Mouse (Mus musculus) urinary bladder, adult 18-20 months (tissue): ENCODE data around the gene Hs6st1.

Experiments used
- DNase-seq, 2 experiments: peaks; one replicate each; pipeline ENCODE4 v3.0.0; 2022; ENCODE audit warnings: low spot score in 2 of 2, mixed read lengths in 2 of 2

Gene Hs6st1

DNA sequence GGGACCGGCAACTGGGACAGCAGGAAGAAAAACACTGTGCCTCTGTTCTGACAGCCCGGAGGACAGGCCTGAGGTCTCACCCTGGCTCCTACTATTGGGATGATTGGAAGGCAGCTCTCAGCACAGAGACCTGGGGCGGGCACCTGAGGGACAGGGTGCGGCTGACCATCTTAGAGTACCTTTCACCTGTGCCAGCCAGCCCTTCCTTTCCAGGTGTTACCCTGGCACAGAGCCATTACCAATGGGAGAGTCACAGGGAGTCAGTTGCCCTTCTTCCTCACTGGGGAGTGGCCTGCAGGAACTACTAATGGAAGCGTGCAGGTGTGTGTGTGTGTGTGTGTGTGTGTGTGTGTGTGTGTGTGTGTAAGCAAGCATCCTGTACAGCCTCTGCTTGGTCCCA, 15.4 kb downstream of the Hs6st1 start:
- peak in 1 of 2 experiments; percentile 43 for DNase-seq

DNA sequence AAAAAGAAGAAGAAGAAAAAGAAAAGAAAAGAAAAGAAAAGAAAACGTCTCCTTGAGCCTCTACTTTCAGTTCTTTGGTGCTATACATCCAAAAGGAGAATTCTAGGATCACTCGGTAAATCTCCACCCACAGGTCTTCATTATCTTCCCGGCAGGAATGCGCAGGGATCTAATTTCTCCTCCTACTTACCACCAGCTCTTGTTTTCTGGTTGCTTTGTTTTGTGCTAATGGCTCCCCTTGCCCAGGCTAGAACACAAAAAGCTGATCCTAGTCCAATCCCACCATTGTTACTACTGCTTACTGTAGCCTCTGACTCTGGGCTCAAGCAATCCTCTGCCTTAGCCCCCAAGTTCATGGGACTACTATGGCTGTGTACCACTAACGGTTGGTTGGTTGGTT, 16.9 kb downstream of the Hs6st1 start:
- no peak for DNase-seq

DNA sequence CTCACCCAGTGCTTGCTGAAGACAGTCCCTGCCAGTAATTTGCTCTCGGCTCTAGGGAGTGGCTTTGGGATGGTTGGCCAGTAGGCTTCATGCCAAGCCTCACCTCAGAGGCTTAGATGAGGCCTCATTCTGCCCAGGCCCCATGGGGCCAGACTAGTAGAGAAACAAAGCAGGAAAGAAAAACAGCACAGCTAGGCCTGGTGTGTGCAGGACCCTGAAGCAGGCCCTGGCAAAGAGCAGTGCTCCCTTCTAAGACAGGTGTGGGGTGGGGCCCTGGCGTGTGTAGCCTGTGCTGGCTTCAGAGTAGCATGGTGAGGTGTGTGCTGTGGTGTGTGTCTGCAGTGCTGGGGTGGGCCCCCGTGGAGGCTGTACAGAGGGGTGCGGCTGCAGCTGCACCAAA, 20.2 kb downstream of the Hs6st1 start:
- DNase-seq, result no peak

DNA sequence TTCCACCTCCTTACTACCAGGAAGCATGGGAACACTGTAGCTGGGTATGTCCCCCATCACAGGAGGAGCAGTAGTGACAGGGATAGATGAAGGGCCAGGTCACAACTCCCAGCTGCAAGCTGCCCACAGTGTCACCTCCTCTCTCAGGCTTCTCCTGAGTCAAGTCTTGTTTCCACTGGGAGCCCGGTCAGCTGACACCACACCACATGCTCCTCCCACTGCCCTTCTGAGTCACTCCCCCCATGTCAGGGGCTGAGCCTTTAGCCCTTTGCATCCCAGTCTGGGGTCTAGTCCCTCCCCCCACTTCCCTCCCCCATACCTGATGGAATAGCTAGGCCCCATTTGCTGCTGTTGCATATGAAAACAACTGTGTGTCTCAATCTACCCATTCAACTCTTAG, 21.3 kb downstream of the Hs6st1 start:
- no peak for DNase-seq

DNA sequence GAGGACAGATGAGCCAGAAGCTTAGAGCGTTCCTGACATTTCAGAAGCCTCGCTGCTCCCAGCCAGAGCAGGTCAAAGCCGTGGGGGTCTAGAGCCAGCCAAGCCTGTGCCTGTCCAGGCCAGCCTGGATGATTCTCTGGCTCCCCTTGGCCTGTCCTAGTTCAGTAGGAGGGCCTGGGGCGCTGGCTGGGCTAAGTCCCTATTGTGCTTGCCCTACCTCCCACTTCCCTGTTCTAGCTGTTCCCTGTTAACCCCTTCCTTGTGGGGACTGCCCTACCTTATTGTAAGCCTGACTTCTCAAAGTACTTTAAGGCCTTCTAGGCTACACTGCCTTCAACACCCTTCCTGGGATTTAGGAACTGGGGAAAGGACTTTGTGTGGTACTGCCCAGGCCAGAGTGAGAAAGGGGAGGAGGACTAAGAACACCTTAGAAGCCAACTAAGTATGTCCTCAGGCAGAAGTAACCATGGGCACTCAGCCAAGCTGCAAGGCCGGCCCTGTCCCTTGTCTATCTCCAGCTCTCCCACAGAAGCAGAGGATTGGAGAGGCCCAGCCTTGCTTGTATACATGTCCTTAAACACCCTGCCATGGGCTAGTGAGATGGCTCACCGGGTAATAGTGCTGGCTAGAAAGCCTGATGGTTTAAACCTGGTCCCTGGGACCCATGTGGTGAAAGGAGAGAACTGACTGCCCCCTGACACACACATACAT, 22.0 kb downstream of the Hs6st1 start:
- no peak for DNase-seq

DNA sequence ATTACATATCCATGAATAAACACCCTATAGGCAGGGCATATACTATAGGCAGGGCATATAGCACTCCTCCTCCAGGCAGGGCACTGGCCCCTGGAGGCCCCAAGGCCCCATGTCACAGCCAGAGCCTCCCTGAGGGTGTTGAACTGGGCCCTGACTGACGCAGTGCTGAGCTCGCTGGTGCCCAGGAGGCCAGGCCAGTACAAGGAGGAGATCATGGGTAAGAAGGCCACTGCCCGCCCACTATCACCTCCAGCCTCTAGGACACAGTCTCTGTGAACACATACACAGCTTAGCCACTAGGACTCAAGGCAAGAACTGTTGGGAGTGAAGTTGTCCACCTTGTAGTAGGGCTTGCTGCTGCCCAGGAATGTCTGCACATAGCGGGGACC, 22.5 kb downstream of the Hs6st1 start:
- DNase-seq, result no peak

DNA sequence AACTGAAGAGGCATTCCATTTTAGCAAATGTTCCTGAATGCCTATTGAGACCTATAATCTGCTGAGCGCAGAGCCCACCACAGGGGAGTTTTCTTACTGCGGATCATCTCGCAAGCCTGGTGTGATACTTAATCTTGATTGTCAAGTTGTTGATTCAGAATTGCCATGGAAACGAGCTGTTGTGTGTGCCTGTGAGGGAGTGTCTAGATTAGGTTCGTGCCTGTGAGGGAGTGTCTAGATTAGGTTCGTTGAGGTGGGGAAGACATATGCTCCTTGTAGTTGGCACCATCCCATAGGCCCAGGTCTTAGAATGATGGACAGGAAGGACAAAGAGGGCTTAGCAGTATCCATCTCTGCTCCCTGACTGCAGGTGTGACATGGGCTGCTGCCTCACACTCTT, 23.0 kb downstream of the Hs6st1 start:
- DNase-seq, result no peak

DNA sequence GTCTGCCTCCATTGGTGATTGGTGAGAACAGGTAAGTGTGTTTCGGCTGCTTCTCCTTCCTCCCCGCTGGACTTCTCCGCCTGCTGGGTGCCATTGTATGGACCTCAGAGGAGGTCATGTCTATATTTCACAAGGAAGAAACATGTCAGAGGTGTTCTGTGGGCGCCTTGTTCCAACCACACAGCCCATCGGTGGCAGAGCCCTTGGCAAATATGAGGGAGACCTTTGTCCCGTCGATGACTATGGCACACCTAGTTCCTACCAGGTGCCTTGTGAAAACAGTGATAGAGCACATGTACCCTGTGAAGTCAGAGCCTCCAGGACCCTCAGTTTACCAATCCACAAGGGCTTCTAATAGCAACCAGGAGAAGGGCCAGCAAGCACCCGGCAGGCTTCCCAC, 25.5 kb downstream of the Hs6st1 start:
- no peak for DNase-seq

DNA sequence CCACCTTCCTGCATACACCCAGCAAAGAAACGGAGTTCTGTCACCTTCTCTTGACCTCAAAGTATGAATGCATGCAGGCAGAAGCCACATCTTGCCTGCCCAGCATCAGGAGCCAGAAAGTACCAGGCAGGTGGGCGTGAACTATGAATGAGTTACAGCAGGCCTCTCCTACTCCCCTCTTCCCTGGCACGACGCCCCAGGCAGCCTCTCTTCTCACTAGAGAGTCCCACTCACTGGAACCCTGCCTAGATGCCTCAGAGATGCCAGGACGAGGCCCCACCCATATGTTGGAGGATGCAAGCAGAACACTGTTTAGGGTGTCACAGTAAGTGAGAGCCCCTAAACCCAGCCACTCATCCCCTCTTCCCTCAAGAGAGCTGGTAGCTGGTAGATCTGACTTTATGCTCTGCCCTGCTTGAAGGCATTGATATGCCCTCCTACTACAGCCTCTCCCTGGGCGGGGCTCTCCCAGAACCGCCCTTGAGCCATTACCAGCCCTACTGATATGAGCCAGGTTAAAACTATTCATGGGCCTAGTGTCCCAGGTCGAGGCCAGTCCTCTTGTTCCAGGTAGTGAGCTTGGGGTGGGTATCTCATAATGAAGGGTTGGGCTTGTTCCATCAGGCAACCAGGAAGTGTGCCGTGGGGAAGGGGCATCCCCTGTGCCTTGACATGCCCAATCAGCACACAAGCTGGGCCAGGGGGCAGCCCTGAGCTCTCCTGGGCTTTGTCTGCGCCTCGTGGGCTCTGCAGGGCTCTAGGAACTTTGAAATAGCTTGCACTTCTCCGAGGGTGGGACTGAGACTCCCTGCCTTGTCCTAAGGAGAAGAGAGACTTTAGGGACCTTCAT, 27.4 kb downstream of the Hs6st1 start:
- DNase-seq, result no peak

DNA sequence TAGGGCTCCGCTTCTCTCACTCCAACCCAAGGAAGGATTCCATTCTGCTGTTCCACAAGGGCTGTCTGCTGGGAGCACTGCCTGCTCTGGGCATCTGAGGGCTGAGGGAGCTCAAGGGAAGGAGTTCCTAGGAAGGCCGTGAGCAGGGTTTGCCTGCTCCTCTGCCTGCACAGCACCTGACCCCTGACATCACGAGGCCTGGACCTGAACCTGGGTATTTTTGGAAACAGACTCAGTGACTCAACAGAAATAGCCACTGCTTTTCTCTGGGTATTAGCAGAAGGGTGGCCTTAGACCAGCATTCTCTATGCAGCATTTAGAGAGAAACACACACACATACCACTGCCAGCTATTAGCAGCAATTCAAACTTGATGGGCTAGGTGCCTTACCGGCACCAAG, 30.2 kb downstream of the Hs6st1 start:
- DNase-seq, result no peak

DNA sequence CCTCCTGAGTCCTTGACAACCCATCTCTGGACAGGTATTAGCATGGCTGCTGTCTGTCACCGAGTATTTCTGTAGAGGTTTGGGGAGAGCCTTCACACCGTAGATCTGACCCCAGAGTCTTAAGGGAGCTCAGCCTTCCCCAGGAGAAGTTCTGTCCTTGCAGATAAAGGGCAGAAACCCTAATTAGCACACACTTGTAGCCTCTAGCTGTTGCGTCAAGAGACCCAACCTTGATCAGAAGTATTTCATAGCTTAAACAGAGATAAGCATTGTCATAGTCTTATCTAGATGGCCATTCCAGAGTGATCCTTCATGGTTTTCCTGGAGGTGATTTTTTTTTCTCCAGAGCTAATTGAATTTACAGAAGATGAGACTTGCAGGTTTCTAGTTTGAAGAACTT, 32.2 kb downstream of the Hs6st1 start:
- DNase-seq, result no peak

DNA sequence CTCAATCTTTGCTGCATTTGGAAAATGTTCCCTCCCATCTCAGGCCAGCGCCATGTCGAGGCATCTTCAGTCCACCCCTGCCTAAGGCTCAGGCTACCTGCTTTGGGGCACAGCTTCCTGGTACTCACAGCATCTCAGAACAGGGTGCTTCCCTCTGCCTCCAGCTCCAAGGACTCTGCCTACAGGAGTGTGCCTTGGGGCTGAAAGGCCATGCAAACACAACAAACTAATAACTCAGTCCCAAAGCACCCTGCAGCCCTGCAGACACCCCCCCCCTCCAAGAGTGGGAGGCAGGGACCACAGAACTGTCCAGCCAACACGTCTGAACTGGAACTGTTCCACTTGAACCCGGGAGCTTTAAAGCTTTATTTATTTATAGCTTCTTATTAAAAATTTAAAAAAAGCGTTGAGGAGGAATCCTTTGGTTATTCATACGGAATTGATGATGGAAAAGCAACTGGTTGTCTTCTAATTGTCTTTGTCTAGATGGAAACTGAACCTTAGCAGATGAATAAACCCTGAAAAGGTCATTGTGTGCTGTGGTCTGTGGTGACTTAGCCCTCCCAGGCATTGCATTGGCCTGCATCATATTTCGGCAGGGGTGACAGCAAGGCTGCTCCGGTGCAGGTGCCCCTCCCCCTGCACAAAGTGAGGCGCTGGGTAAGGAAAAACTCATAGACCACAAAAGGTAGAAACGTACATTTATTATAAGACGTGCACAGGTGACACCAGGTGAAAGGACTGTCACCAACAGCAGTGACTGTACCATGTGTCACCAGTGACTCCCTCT, 37.9 kb downstream of the Hs6st1 start:
- no peak for DNase-seq

DNA sequence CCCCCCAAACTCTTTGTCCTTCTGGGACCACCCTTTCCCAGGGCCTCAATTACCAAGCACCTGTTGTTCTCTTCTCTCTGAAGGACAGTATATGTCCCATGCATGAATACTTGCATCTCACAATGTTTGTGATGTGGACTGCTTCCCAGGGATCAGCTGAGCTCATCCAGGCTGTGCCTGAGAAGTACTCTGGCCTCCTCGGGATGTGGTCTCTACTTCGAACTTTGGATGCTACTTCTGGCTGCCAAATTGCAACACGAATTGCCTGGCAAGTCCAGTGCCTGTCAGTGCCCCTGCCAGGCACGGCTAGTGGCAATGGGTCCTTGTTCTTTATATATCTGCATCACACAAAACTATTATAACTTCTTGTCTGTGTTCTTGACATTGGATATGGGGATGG, 41.8 kb downstream of the Hs6st1 start:
- DNase-seq, result no peak

DNA sequence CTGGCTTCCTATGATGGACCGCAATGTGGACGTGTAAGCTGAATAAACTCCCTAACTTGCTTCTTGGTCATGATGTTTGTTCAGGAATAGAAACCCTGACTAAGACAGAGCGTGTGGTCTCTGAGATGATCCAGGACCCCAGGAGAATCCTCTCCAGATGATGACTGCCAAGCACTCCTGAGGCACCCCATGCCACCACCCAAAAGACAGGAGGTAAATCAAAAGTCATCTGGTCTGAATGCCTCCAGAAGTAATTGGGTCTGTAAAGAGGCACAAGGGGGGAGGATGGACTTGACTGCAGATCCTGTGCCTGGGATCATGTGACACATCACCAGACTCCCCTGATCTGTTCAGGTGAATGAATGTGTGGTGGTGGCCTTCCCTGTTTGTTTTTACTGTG, 44.5 kb downstream of the Hs6st1 start:
- DNase-seq, result no peak

DNA sequence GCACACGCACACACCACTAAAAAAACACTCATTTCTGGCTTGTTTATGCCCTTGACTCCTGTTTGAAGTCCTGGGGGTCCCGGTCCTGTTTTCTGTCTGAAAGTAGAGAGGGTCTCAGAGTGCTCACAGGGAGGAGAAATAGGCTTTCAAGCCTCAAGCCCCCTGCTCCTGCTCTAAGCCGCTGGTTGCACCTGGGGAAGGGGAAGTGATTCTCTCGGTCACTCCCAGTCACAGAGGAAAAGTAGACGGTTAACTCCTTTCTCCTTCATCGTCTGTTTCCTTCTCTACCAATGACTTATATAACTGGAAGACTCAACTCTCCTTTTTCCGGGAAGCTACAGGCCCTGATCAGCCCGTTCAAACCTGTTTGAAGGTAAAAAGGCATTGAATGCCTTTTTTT, 45.5 kb downstream of the Hs6st1 start:
- no peak for DNase-seq

DNA sequence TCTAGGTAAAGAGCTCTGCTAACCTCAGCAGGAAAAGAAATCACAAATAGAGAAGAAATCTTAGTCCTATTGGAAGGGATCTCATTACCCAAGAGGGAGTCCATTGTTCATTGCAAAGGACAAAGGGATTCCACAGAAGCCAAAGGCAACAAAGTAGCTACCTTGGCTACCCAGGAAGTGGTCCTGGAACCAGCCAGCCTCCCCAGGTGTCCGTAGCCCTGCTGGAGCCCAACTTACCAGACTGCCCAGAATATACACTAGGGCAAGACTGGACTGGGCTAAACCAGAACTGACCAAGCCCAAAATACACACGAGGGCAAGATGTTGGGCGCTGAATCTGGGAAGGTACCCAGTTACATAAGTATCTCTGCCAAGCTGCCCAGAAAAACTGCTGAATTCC, 46.6 kb downstream of the Hs6st1 start:
- no peak for DNase-seq

DNA sequence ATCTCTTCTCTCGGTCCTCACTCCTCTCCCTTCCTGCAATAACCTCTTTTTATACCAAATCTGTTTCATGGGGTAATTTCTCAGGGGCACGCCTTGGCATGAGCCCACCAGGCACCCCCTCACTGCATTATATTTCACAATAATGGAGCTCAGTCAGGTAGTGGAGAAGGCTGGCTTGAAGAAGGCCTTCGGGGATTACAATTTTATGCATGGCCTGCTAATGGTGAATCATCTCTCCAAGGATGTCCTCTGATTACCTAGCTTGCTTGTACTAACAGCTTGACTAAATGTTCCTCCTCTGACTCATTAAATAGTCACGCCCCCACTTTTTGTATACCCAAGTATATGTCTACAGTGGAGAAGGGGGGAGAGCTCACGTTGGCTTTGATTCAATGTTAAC, 48.3 kb downstream of the Hs6st1 start:
- DNase-seq, result no peak

DNA sequence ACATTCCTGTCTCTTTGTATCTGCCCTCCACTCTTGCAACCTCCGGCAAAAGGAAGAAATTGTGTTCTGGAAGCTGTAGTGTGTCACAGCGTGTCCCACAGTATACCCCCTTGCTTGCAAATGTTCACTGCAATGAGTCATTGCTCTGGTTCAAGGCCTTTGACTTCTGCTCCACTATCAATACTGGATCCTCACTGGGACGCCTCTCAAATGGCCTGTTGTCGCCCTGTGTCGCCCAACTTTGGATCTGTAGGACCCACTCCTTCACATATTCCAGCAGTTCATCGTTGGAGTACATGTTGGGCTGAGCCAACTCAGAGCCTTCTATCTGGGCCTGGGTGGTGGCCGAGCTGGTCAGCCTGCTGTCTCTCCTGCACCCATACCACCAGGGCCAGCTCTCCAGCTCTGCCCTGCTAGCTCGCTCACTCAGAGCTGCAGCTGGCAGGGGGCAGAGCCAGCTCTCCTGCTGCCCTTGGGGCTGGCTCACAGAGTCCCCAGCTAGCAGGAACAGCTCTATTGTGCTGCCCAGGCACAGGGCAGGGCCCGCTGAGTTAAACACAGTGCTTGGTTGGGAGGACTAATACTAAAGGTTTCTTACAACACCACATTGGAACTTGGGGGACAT, 50.0 kb downstream of the Hs6st1 start:
- no peak for DNase-seq

DNA sequence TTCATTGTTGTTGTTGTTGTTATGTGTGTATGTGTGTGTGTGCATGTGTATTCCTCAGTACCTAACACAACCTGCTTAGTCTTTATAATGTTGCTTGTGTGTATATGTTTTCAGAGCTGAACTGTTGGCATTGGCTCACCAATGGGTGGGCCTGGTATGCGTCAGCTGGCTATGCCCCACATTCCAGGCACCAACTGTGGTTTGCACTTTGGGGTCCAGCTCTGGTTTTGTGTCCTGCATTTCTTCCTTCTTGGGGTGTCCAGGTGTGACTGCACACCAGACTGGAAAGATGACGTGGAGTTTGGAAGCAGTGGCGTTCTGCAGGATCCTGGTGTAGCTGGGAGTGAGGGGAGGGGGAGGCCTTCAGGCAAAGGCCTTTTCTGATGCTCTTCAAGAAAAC, 50.8 kb downstream of the Hs6st1 start:
- no peak for DNase-seq

DNA sequence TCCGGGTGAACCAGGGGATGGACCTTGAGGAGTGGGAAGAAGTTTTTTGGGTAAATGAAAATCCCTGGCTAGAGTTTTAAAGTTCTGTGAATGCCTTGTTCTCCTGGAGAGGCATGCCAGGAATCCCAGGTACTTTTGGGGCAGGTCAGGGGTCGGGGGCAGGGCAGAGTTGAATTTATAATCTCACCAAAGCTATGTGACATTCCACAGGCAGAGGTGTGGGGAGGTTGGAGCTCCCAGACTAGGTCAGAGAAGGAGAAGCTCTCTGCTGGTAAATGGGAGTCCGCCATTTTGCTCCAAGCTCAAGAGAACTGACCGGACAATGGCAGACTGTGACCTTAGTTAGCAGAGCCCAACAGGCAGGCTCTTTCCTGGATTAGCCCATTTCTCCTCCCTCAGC, 51.2 kb downstream of the Hs6st1 start:
- no peak for DNase-seq

DNA sequence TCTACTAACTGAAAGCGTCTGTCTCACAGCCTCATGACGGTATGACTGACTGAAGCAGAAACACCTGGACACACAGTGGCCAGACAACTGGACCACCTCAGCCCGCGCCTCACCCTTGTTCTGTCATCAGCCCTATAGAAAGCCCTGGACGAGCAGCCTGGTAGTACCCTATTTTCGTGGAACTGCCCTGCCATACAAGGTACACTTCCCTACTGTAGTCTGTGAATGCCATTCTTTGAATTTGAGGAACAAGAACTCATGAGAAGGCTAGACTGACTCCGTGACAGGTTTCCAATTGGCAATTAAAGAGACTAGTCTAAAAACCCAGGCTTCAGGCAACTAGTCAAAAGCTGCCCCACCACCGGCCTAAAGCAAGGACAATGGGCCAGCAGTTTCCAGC, 53.0 kb downstream of the Hs6st1 start:
- DNase-seq, result no peak

DNA sequence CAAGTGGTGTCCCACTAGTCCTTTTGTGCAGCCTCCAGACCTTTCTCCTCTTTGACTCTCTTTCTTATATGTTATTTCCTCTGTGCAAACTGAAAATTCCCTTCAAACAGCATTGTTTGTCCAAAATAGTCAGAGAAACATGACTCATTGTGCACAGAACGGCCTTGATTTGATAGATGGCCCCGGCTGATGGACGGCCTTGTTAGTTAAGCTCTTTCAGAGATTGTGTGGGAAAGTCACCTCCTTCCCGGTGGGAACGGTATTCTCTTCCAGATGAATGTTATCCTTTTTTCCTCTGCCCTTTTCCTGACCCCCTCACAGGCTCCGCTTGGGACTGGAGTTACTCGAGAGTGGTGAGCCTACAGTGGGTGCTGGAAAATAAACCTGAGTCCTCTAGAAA, 56.9 kb downstream of the Hs6st1 start:
- no peak for DNase-seq
